Mouse (Mus musculus) MEL (cell line): ENCODE measurements around the gene Abcc5. TPM values are rescaled to one million over a fixed set of nuclear protein-coding genes. Genes with fewer than 3 reads are reported as not detected.
"Not testable (repeated sequence)": the region's sequence is repeated elsewhere in the genome, so short reads cannot be mapped to it uniquely, and the experiment has no call there.

ENCODE experiments used
- DNase-seq: peaks from one replicate; pipeline ENCODE4 v3.0.0; 2011; ENCODE audit warnings: low read depth, low spot score
- H3K27ac ChIP-seq: 2 replicates; pipeline ENCODE4 v1.5.1; 2012; ENCODE audit warnings: low read depth, mild to moderate bottlenecking, control low read depth, low read length, moderate library complexity; ENCODE audit not compliant: control insufficient read depth
- H3K27me3 ChIP-seq, 2 experiments: fragments of 150-350 bp in 1 of 2; sonication (generic) in 1 of 2; 2 replicates each; pipeline ENCODE4 v1.6.1; 2012; ENCODE audit warnings: low read length in 2 of 2, mild to moderate bottlenecking in 2 of 2, improper control_type of control experiment in 1 of 2, moderate library complexity in 1 of 2; ENCODE audit not compliant: insufficient read depth in 2 of 2, control insufficient read depth in 1 of 2
- H3K36me3 ChIP-seq, 2 experiments: 2 replicates each; pipeline ENCODE4 v1.6.1; 2012 to 2014; ENCODE audit warnings: low read length in 2 of 2, improper control_type of control experiment in 1 of 2, inconsistent platforms in 1 of 2, mild to moderate bottlenecking in 1 of 2; ENCODE audit not compliant: insufficient read depth in 2 of 2, control insufficient read depth in 1 of 2
- H3K4me1 ChIP-seq, 2 experiments: fragments of 150-350 bp in 1 of 2; sonication (generic) in 1 of 2; 2 replicates each; pipeline ENCODE4 v1.6.1; 2012; ENCODE audit warnings: low read length in 2 of 2, improper control_type of control experiment in 1 of 2, mild to moderate bottlenecking in 1 of 2; ENCODE audit not compliant: insufficient read depth in 2 of 2, control insufficient read depth in 1 of 2
- H3K4me3 ChIP-seq, 2 experiments: fragments of 150-350 bp in 1 of 2; sonication (generic) in 1 of 2; 2 replicates each; pipeline ENCODE4 v1.5.1; 2012; ENCODE audit warnings: low read depth in 2 of 2, low read length in 2 of 2, mild to moderate bottlenecking in 2 of 2, moderate library complexity in 2 of 2, control low read depth in 1 of 2, improper control_type of control experiment in 1 of 2; ENCODE audit not compliant: control insufficient read depth in 1 of 2, insufficient read depth in 1 of 2
- H3K79me2 ChIP-seq: 2 replicates; pipeline ENCODE4 v1.6.1; 2012; ENCODE audit warnings: mild to moderate bottlenecking, low read length, moderate library complexity; ENCODE audit not compliant: control insufficient read depth, poor library complexity, insufficient read depth
- H3K9ac ChIP-seq: 2 replicates; pipeline ENCODE4 v1.6.1; 2012; ENCODE audit warnings: low read depth, mild to moderate bottlenecking, control low read depth, low read length, moderate library complexity; ENCODE audit not compliant: control insufficient read depth, poor library complexity, severe bottlenecking
- H3K9me3 ChIP-seq: fragments of 150-350 bp; sonication (generic); replicated peaks from 2 replicates; pipeline ENCODE4 v1.6.1; 2012; ENCODE audit warnings: mild to moderate bottlenecking, low read length, improper control_type of control experiment, moderate library complexity; ENCODE audit not compliant: insufficient read depth
- BHLHE40 ChIP-seq: IDR thresholded peaks from 2 replicates; pipeline ENCODE4 v1.6.1; 2012; ENCODE audit warnings: low read depth, mild to moderate bottlenecking, inconsistent platforms, low read length, improper control_type of control experiment, borderline replicate concordance
- CHD1 ChIP-seq: IDR thresholded peaks from 2 replicates; pipeline ENCODE4 v1.6.1; 2012; ENCODE audit warnings: low read depth, mild to moderate bottlenecking, inconsistent platforms, low read length, improper control_type of control experiment
- CHD2 ChIP-seq: IDR thresholded peaks from 2 replicates; pipeline ENCODE4 v1.6.1; 2011; ENCODE audit warnings: low read length, improper control_type of control experiment
- E2F4 ChIP-seq: IDR thresholded peaks from 2 replicates; pipeline ENCODE4 v1.6.1; 2011; ENCODE audit warnings: low read depth, low read length, improper control_type of control experiment, borderline replicate concordance
- ETS1 ChIP-seq: IDR thresholded peaks from 2 replicates; pipeline ENCODE4 v1.6.1; 2012; ENCODE audit warnings: low read depth, mild to moderate bottlenecking, inconsistent platforms, low read length, improper control_type of control experiment, moderate library complexity
- GABPA ChIP-seq: IDR thresholded peaks from 2 replicates; pipeline ENCODE4 v1.6.1; 2012; ENCODE audit warnings: low read depth, mild to moderate bottlenecking, inconsistent platforms, low read length, improper control_type of control experiment, moderate library complexity
- GATA1 ChIP-seq: IDR thresholded peaks from 2 replicates; pipeline ENCODE4 v1.6.1; 2011; ENCODE audit warnings: low read depth, low read length, improper control_type of control experiment
- HCFC1 ChIP-seq: IDR thresholded peaks from 2 replicates; pipeline ENCODE4 v1.6.1; 2012; ENCODE audit warnings: low read depth, mild to moderate bottlenecking, inconsistent platforms, low read length, improper control_type of control experiment, moderate library complexity
- JUND ChIP-seq: IDR thresholded peaks from 2 replicates; pipeline ENCODE4 v1.6.1; 2011; ENCODE audit warnings: low read depth, mild to moderate bottlenecking, improper control_type of control experiment, low read length
- KAT2A ChIP-seq: conservative IDR thresholded peaks from 2 replicates; pipeline ENCODE4 v1.6.1; 2012; ENCODE audit warnings: low read depth, low read length, improper control_type of control experiment, inconsistent platforms
- MAFK ChIP-seq: IDR thresholded peaks from 2 replicates; pipeline ENCODE4 v1.6.1; 2011; ENCODE audit warnings: low read depth, mild to moderate bottlenecking, low read length, improper control_type of control experiment, borderline replicate concordance
- MAX ChIP-seq: IDR thresholded peaks from 2 replicates; pipeline ENCODE4 v1.6.1; 2011; ENCODE audit warnings: low read length, improper control_type of control experiment
- MAZ ChIP-seq: IDR thresholded peaks from 2 replicates; pipeline ENCODE4 v1.6.1; 2012; ENCODE audit warnings: low read depth, mild to moderate bottlenecking, inconsistent platforms, low read length, improper control_type of control experiment
- MXI1 ChIP-seq: IDR thresholded peaks from 2 replicates; pipeline ENCODE4 v1.6.1; 2011; ENCODE audit warnings: mild to moderate bottlenecking, low read depth, low read length, improper control_type of control experiment
- MYC ChIP-seq: IDR thresholded peaks from 2 replicates; pipeline ENCODE4 v1.6.1; 2011; ENCODE audit warnings: low read depth, mild to moderate bottlenecking, low read length, improper control_type of control experiment, moderate library complexity
- POLR2AphosphoS5 ChIP-seq: IDR thresholded peaks from 2 replicates; pipeline ENCODE4 v1.6.1; 2012; ENCODE audit warnings: low read depth, borderline replicate concordance, mild to moderate bottlenecking, inconsistent platforms, low read length, moderate library complexity, mixed read lengths
- RCOR1 ChIP-seq: IDR thresholded peaks from 2 replicates; pipeline ENCODE4 v1.6.1; 2012; ENCODE audit warnings: low read depth, mild to moderate bottlenecking, inconsistent platforms, low read length, improper control_type of control experiment
- SMC3 ChIP-seq: IDR thresholded peaks from 2 replicates; pipeline ENCODE4 v1.6.1; 2011; ENCODE audit warnings: low read depth, low read length, improper control_type of control experiment
- TBP ChIP-seq: IDR thresholded peaks from 2 replicates; pipeline ENCODE4 v1.8.0; 2011; ENCODE audit warnings: low read depth, low read length, improper control_type of control experiment
- TCF12 ChIP-seq: IDR thresholded peaks from 2 replicates; pipeline ENCODE4 v1.6.1; 2014; ENCODE audit warnings: low read depth, mild to moderate bottlenecking, inconsistent platforms, low read length, improper control_type of control experiment, moderate library complexity
- UBTF ChIP-seq: IDR thresholded peaks from 2 replicates; pipeline ENCODE4 v1.6.1; 2012; ENCODE audit warnings: low read depth, mild to moderate bottlenecking, inconsistent platforms, low read length, improper control_type of control experiment, moderate library complexity, borderline replicate concordance; ENCODE audit not compliant: insufficient read depth
- USF1 ChIP-seq: IDR thresholded peaks from 2 replicates; pipeline ENCODE4 v1.6.1; 2014; ENCODE audit warnings: low read depth, mild to moderate bottlenecking, inconsistent platforms, low read length, improper control_type of control experiment, moderate library complexity
- USF2 ChIP-seq, 2 experiments: IDR thresholded peaks; 2 replicates each; pipeline ENCODE4 v1.6.1; 2011 to 2012; ENCODE audit warnings: improper control_type of control experiment in 2 of 2, low read length in 2 of 2, borderline replicate concordance in 1 of 2, inconsistent platforms in 1 of 2, low read depth in 1 of 2, mild to moderate bottlenecking in 1 of 2; ENCODE audit not compliant: insufficient read depth in 1 of 2
- ZC3H11A ChIP-seq: IDR thresholded peaks from 2 replicates; pipeline ENCODE4 v1.6.1; 2012; ENCODE audit warnings: low read depth, mild to moderate bottlenecking, inconsistent platforms, low read length, improper control_type of control experiment
- ZKSCAN1 ChIP-seq: IDR thresholded peaks from 2 replicates; pipeline ENCODE4 v1.6.1; 2012; ENCODE audit warnings: low read depth, mild to moderate bottlenecking, inconsistent platforms, low read length, improper control_type of control experiment, moderate library complexity
- ZNF384 ChIP-seq: IDR thresholded peaks from 2 replicates; pipeline ENCODE4 v1.6.1; 2012; ENCODE audit warnings: low read depth, mild to moderate bottlenecking, inconsistent platforms, low read length, improper control_type of control experiment
- polyA plus RNA-seq, 2 experiments: library from polyadenylated mRNA; stranded (reverse) in 1 of 2; unstranded in 1 of 2; fragments of >175 nt in 1 of 2; fragments of >200 nt in 1 of 2; gene quantifications; 2 replicates each; pipeline versions ENCODE4 v1.2.1 to v1.2.4; 2012; ENCODE audit warnings: low replicate concordance in 2 of 2, low read depth in 1 of 2; ENCODE audit not compliant: insufficient read length in 2 of 2, insufficient read depth in 1 of 2, missing spikeins in 1 of 2
- total RNA-seq: library from RNA; depleted of rRNA; stranded (reverse); fragments of 300-350 nt; gene quantifications from 2 replicates; pipeline ENCODE4 v1.2.3, GENCODE M21; 2012

The Abcc5 gene
- total and polyA plus RNA-seq, 3 experiments, result 17.6 to 31.7 TPM; not detected in 1

DNA sequence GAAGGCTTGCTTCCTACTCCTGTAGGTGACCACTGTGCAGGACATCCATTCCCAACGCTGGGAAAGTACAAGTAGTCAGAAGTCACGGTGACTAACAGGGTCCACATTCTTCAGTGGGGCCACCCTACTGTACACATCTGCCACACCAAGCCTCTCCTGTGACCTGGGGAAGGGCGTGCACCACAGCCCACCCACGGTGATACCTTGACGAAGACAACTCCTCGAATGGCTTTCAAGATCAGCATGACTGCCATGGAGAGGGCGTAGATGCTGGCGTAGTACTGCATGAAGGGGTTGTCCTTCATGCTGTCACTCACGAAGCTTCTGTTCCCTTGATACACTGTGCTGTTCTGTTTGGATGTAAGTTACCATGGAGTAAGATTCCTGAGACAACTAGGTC, 58.0 kb downstream of the Abcc5 start:
- no peak for TF ChIP-seq JUND
- no peak for TF ChIP-seq ZC3H11A
- TF ChIP-seq USF1, result no peak
- TF ChIP-seq RCOR1, result no peak
- TF ChIP-seq GABPA, result no peak
- no peak for TF ChIP-seq E2F4
- TF ChIP-seq CHD2, result no peak
- no peak for TF ChIP-seq MXI1
- no peak for TF ChIP-seq MAFK
- no peak for TF ChIP-seq KAT2A
- TF ChIP-seq SMC3, result no peak
- no peak for TF ChIP-seq BHLHE40
- no peaks in the 10 kb centered on the region for H3K9me3 ChIP-seq
- DNase-seq, result no peak
- H3K36me3 ChIP-seq, result peaks cover 0 to 3% of the 10 kb centered on the region in 2 experiments; a peak in 1 of 4 replicates
- H3K9ac ChIP-seq, result no peak overlapping the region
- H3K4me3 ChIP-seq, result no peak overlapping the region
- 0 out of 4 replicates have a peak, but pooled peaks cover 0 to 3% of the 10 kb centered on the region in 2 experiments for H3K4me1 ChIP-seq
- H3K27me3 ChIP-seq, result no peaks in the 10 kb centered on the region
- H3K79me2 ChIP-seq, result no peaks in the 10 kb centered on the region
- H3K27ac ChIP-seq, result no peak overlapping the region

DNA sequence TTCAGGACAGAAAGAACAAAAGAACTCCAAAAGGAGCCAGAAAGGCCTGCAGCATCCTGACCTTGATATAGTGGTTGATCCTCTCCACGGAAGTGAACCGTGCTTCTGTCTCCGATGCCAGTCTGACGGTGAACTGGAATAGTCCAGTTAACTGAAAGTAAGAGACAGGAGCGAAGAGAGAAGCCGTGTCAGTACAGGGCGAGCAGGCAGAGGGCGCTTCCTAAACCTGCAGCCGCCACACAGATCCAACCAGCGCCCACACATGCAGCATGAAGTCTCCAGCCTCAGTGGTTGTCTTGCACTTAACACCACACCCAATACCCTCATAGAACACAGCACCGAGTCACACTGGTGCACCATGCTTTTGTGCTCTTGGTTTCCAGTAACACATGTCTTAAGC, 64.1 kb downstream of the Abcc5 start:
- no peaks in the 10 kb centered on the region; a peak in 1 of 4 replicates for H3K36me3 ChIP-seq
- no peak for DNase-seq

DNA sequence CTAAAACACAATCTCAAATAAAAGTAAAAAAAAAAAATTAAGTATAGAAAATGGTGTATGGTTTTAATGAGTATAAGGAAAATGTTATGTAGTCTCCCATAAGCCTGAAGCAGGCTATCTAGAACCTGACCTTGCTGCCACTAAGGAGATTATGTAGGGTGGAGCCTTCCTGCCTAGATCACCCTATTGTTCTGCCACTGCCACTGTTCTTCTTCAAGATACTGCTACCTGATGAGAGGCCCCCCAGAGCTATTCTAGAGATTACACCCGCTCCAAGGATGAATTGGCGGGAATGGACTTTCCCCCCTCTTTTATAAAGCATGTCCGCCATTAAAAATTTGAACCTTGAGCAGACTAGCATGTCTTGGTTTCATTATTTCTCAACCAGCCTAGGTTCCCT, 64.7 kb downstream of the Abcc5 start:
- DNase-seq, result peak; percentile 10
- H3K9ac ChIP-seq, H3K36me3 ChIP-seq, H3K27ac ChIP-seq, H3K4me3 ChIP-seq, H3K4me1 ChIP-seq, H3K27me3 ChIP-seq, H3K9me3 ChIP-seq, H3K79me2 ChIP-seq: not testable (repeated sequence)

More for the DNA sequence above, 64.1 kb downstream of the Abcc5 start:
- Histone ChIP-seq H3K27ac (no peak overlapping the region), H3K4me1 (no peaks in the 10 kb centered on the region), H3K4me3 (no peak overlapping the region), H3K9ac (no peak overlapping the region), H3K9me3 (no peaks in the 10 kb centered on the region), H3K79me2 (no peaks in the 10 kb centered on the region), H3K27me3 (no peaks in the 10 kb centered on the region)
- TF ChIP-seq USF1 (no peak), HCFC1 (no peak), MAZ (no peak), KAT2A (no peak), MAX (no peak), TBP (no peak), POLR2AphosphoS5 (no peak), USF2 (IDR thresholded peaks at IDR 0.05; ENCODE audit: borderline replicate concordance in 1 of 2, insufficient read depth in 1 of 2, low read depth in 1 of 2, low read length in 2 of 2) (no peak), ZNF384 (no peak), ETS1 (no peak), CHD1 (no peak), TCF12 (no peak), UBTF (no peak), MYC (no peak), GABPA (no peak), GATA1 (no peak), BHLHE40 (no peak), ZKSCAN1 (no peak)
